Mouse (Mus musculus) CD4-positive helper T cell, adult 2 months (primary cell): ENCODE measurements around the gene Fuca1.
A peak's percentile ranks its signal among the peaks of the same experiment; 100 is the strongest.

ENCODE experiments used
- DNase-seq: peaks from one replicate; pipeline ENCODE4 v3.0.0-alpha.2; 2012; ENCODE audit warnings: low read depth, missing footprints, low spot score

Fuca1 gene

GRCm38 (mm10) chr4:135920304-135921241 lies at the start of gene Fuca1:
Fuca1 (plus strand) TSS chr4:135920735.
- peak; percentile 96 for DNase-seq

GRCm38 (mm10) chr4:135872015-135872414 lies 48.5 kb upstream of the Fuca1 start:
- DNase-seq = no peak

GRCm38 (mm10) chr4:135872589-135873391 lies 47.7 kb upstream of the Fuca1 start:
- no peak for DNase-seq

GRCm38 (mm10) chr4:135873526-135874202 lies 46.9 kb upstream of the Fuca1 start, which contains the start of gene Pnrc2:
Pnrc2 (minus strand) TSS chr4:135873850.
- DNase-seq = peak; percentile 95

GRCm38 (mm10) chr4:135874564-135875535 lies 45.7 kb upstream of the Fuca1 start:
- no peak for DNase-seq

- DNase-seq = peak; percentile 57
These were observed 45.0 kb upstream of the Fuca1 start for GRCm38 (mm10) chr4:135875546-135875945.

- no peak for DNase-seq
These were observed 44.4 kb upstream of the Fuca1 start for GRCm38 (mm10) chr4:135875991-135876582.

- peak; percentile 97 for DNase-seq
These were observed 43.9 kb upstream of the Fuca1 start for GRCm38 (mm10) chr4:135876583-135877020.

- DNase-seq = no peak
These were observed 42.8 kb upstream of the Fuca1 start for GRCm38 (mm10) chr4:135877742-135878141.

- DNase-seq = no peak
These were observed 41.5 kb upstream of the Fuca1 start for GRCm38 (mm10) chr4:135879021-135879420.

- DNase-seq = no peak
These were observed 40.5 kb upstream of the Fuca1 start for GRCm38 (mm10) chr4:135880018-135880417.

- DNase-seq = no peak
These were observed 40.0 kb upstream of the Fuca1 start for GRCm38 (mm10) chr4:135880576-135880975.

GRCm38 (mm10) chr4:135882023-135882422 lies 38.5 kb upstream of the Fuca1 start:
- no peak for DNase-seq

- DNase-seq = no peak
These were observed 37.1 kb upstream of the Fuca1 start for GRCm38 (mm10) chr4:135883401-135883851.

GRCm38 (mm10) chr4:135883881-135884516 lies 36.5 kb upstream of the Fuca1 start:
- no peak for DNase-seq

GRCm38 (mm10) chr4:135884531-135884930 lies 36.0 kb upstream of the Fuca1 start:
- DNase-seq = no peak

GRCm38 (mm10) chr4:135885676-135886075 lies 34.9 kb upstream of the Fuca1 start:
- no peak for DNase-seq

GRCm38 (mm10) chr4:135886184-135886583 lies 34.4 kb upstream of the Fuca1 start:
- no peak for DNase-seq

- DNase-seq = no peak
These were observed 32.0 kb upstream of the Fuca1 start for GRCm38 (mm10) chr4:135888448-135889057.
